Mouse (Mus musculus): Measurements from ENCODE around the gene C1galt1c1. TPM values are rescaled to one million over a fixed set of nuclear protein-coding genes. Genes with fewer than 3 reads are reported as not detected.
A peak's percentile ranks its signal among the peaks of the same experiment; 100 is the strongest.

C1galt1c1 gene
- polyA plus RNA-seq, 1 experiment from 2014 or later = 31.6 TPM

GRCm38 (mm10) chrX:38642183-38642582 lies 7.3 kb upstream of the C1galt1c1 start:
- H3K27me3 ChIP-seq (ENCODE audit: control insufficient read depth, insufficient read depth, low read length) = no peaks in the 10 kb centered on the region
- H3K4me3 ChIP-seq (replicated peaks; ENCODE audit: low read length) = no peak overlapping the region
- no peaks in the 10 kb centered on the region for H3K4me1 ChIP-seq (replicated peaks; ENCODE audit: control insufficient read depth, insufficient read depth, low read length)
- no peak overlapping the region for H3K9ac ChIP-seq
- no peaks in the 10 kb centered on the region for H3K36me3 ChIP-seq (replicated peaks; ENCODE audit: control insufficient read depth, insufficient read depth)
- no peak for ATAC-seq (ENCODE audit: low FRiP score)
- no peaks in the 10 kb centered on the region for H3K9me3 ChIP-seq (ENCODE audit: control insufficient read depth, low read length)
- no peak overlapping the region for H3K4me2 ChIP-seq (replicated peaks)
- 82% methylated on average over 4 of the region's 4 CpGs for WGBS
- H3K27ac ChIP-seq = no peak overlapping the region
- DNase-seq (ENCODE audit: low spot score) = no peak

- Histone ChIP-seq H3K27ac (no peak overlapping the region), H3K9me3 (ENCODE audit: control insufficient read depth, low read length) (no peaks in the 10 kb centered on the region), H3K4me3 (replicated peaks; ENCODE audit: low read length) (no peak overlapping the region), H3K4me2 (replicated peaks) (no peak overlapping the region), H3K9ac (no peak overlapping the region), H3K36me3 (replicated peaks; ENCODE audit: control insufficient read depth, insufficient read depth) (no peaks in the 10 kb centered on the region), H3K4me1 (replicated peaks; ENCODE audit: control insufficient read depth, insufficient read depth, low read length) (no peaks in the 10 kb centered on the region), H3K27me3 (ENCODE audit: control insufficient read depth, insufficient read depth, low read length) (no peaks in the 10 kb centered on the region)
- ATAC-seq (ENCODE audit: low FRiP score) = no peak
- no peak for DNase-seq (ENCODE audit: low spot score)
- 68% methylated on average over 4 of the region's 4 CpGs for WGBS
These were observed 6.5 kb upstream of the C1galt1c1 start for GRCm38 (mm10) chrX:38641435-38641834.

GRCm38 (mm10) chrX:38635638-38635931 lies 698 bp upstream of the C1galt1c1 start:
- Histone ChIP-seq H3K4me2 (replicated peaks) (peak overlapping the region; percentile 47), H3K9ac (peak overlapping the region; percentile 32), H3K4me3 (replicated peaks; ENCODE audit: low read length) (peak overlapping the region; percentile 50), H3K27ac (peak overlapping the region; percentile 40), H3K27me3 (ENCODE audit: control insufficient read depth, insufficient read depth, low read length) (no peaks in the 10 kb centered on the region), H3K36me3 (replicated peaks; ENCODE audit: control insufficient read depth, insufficient read depth) (no peaks in the 10 kb centered on the region), H3K4me1 (replicated peaks; ENCODE audit: control insufficient read depth, insufficient read depth, low read length) (peaks cover 5% of the 10 kb centered on the region; the same call in 1 of the 2 replicates), H3K9me3 (ENCODE audit: control insufficient read depth, low read length) (no peaks in the 10 kb centered on the region)
- ATAC-seq (ENCODE audit: low FRiP score) (no peak), DNase-seq (ENCODE audit: low spot score) (no peak)

GRCm38 (mm10) chrX:38600995-38601369 lies 33.9 kb downstream of the C1galt1c1 start:
- peak overlapping the region; percentile 62 for H3K9ac ChIP-seq
- H3K27me3 ChIP-seq (ENCODE audit: control insufficient read depth, insufficient read depth, low read length) = no peaks in the 10 kb centered on the region
- peak overlapping the region; percentile 56 for H3K4me2 ChIP-seq (replicated peaks)
- peak; percentile 84 for ATAC-seq (ENCODE audit: low FRiP score)
- WGBS = 18% methylated on average over 3 of the region's 3 CpGs
- no peaks in the 10 kb centered on the region; the same call in 1 of the 2 replicates for H3K36me3 ChIP-seq (replicated peaks; ENCODE audit: control insufficient read depth, insufficient read depth)
- H3K27ac ChIP-seq = peak overlapping the region; percentile 76
- DNase-seq (ENCODE audit: low spot score) = peak; percentile 46
- H3K9me3 ChIP-seq (ENCODE audit: control insufficient read depth, low read length) = no peaks in the 10 kb centered on the region
- no peaks in the 10 kb centered on the region for H3K4me1 ChIP-seq (replicated peaks; ENCODE audit: control insufficient read depth, insufficient read depth, low read length)
- H3K4me3 ChIP-seq (replicated peaks; ENCODE audit: low read length) = peak overlapping the region; percentile 47

- Histone ChIP-seq H3K9ac (peak within 1 kb of the TSS; percentile 62), H3K9me3 (ENCODE audit: control insufficient read depth, low read length) (no peaks in the 10 kb centered on the region), H3K4me3 (replicated peaks; ENCODE audit: low read length) (peak within 1 kb of the TSS; percentile 47), H3K27me3 (ENCODE audit: control insufficient read depth, insufficient read depth, low read length) (no peaks in the 10 kb centered on the region), H3K4me2 (replicated peaks) (peak within 1 kb of the TSS; percentile 56), H3K36me3 (replicated peaks; ENCODE audit: control insufficient read depth, insufficient read depth) (no peaks in the 10 kb centered on the region), H3K27ac (peak within 1 kb of the TSS; percentile 76), H3K4me1 (replicated peaks; ENCODE audit: control insufficient read depth, insufficient read depth, low read length) (no peaks in the 10 kb centered on the region)
- WGBS = 19% methylated on average over 26 of the region's 26 CpGs
- ATAC-seq (ENCODE audit: low FRiP score) (peak; percentile 92), DNase-seq (ENCODE audit: low spot score) (peak; percentile 78)
These were observed 34.5 kb downstream of the C1galt1c1 start, which contains the start of gene Mcts1 for GRCm38 (mm10) chrX:38600177-38600994. Gene Mcts1 (plus strand): TSS chrX:38600578.

- DNase-seq (ENCODE audit: low spot score) (no peak), ATAC-seq (ENCODE audit: low FRiP score) (no peak)
- 70% methylated on average over 5 of the region's 5 CpGs for WGBS
- Histone ChIP-seq H3K4me3 (replicated peaks; ENCODE audit: low read length) (no peak overlapping the region), H3K4me2 (replicated peaks) (no peak overlapping the region), H3K27ac (no peak overlapping the region), H3K36me3 (replicated peaks; ENCODE audit: control insufficient read depth, insufficient read depth) (no peaks in the 10 kb centered on the region), H3K27me3 (ENCODE audit: control insufficient read depth, insufficient read depth, low read length) (no peaks in the 10 kb centered on the region), H3K4me1 (replicated peaks; ENCODE audit: control insufficient read depth, insufficient read depth, low read length) (no peaks in the 10 kb centered on the region), H3K9me3 (ENCODE audit: control insufficient read depth, low read length) (no peaks in the 10 kb centered on the region), H3K9ac (no peak overlapping the region)
These were observed 41.6 kb downstream of the C1galt1c1 start for GRCm38 (mm10) chrX:38593180-38593889.

GRCm38 (mm10) chrX:38591749-38592148 lies 43.1 kb downstream of the C1galt1c1 start:
- no peak for ATAC-seq (ENCODE audit: low FRiP score)
- Histone ChIP-seq H3K27me3 (ENCODE audit: control insufficient read depth, insufficient read depth, low read length) (no peaks in the 10 kb centered on the region), H3K4me2 (replicated peaks) (no peak overlapping the region), H3K36me3 (replicated peaks; ENCODE audit: control insufficient read depth, insufficient read depth) (no peaks in the 10 kb centered on the region), H3K9ac (no peak overlapping the region), H3K27ac (no peak overlapping the region), H3K4me1 (replicated peaks; ENCODE audit: control insufficient read depth, insufficient read depth, low read length) (no peaks in the 10 kb centered on the region), H3K9me3 (ENCODE audit: control insufficient read depth, low read length) (no peaks in the 10 kb centered on the region), H3K4me3 (replicated peaks; ENCODE audit: low read length) (no peak overlapping the region)
- WGBS = 93% methylated on average over 3 of the region's 3 CpGs
- no peak for DNase-seq (ENCODE audit: low spot score)

GRCm38 (mm10) chrX:38589827-38590226 lies 45.1 kb downstream of the C1galt1c1 start:
- 48% methylated on average over 4 of the region's 4 CpGs for WGBS

GRCm38 (mm10) chrX:38583261-38583660 lies 51.6 kb downstream of the C1galt1c1 start:
- no peak overlapping the region for H3K9ac ChIP-seq
- ATAC-seq (ENCODE audit: low FRiP score) (no peak), DNase-seq (ENCODE audit: low spot score) (no peak)
- H3K9me3 ChIP-seq (ENCODE audit: control insufficient read depth, low read length) = no peaks in the 10 kb centered on the region
- no peaks in the 10 kb centered on the region for H3K27me3 ChIP-seq (ENCODE audit: control insufficient read depth, insufficient read depth, low read length)
- H3K36me3 ChIP-seq (replicated peaks; ENCODE audit: control insufficient read depth, insufficient read depth) = no peaks in the 10 kb centered on the region
- no peaks in the 10 kb centered on the region for H3K4me1 ChIP-seq (replicated peaks; ENCODE audit: control insufficient read depth, insufficient read depth, low read length)
- no peak overlapping the region for H3K27ac ChIP-seq
- H3K4me2 ChIP-seq (replicated peaks) = no peak overlapping the region
- H3K4me3 ChIP-seq (replicated peaks; ENCODE audit: low read length) = no peak overlapping the region

More at GRCm38 (mm10) chrX:38589827-38590226, 45.1 kb downstream of the C1galt1c1 start:
- Histone ChIP-seq H3K27me3 (ENCODE audit: control insufficient read depth, insufficient read depth, low read length) (no peaks in the 10 kb centered on the region), H3K4me3 (replicated peaks; ENCODE audit: low read length) (no peak overlapping the region), H3K9me3 (ENCODE audit: control insufficient read depth, low read length) (no peaks in the 10 kb centered on the region), H3K36me3 (replicated peaks; ENCODE audit: control insufficient read depth, insufficient read depth) (no peaks in the 10 kb centered on the region), H3K4me2 (replicated peaks) (no peak overlapping the region), H3K27ac (no peak overlapping the region), H3K4me1 (replicated peaks; ENCODE audit: control insufficient read depth, insufficient read depth, low read length) (no peaks in the 10 kb centered on the region), H3K9ac (no peak overlapping the region)
- DNase-seq (ENCODE audit: low spot score) = no peak
- ATAC-seq (ENCODE audit: low FRiP score) = no peak
